Mouse (Mus musculus) kidney, postnatal 0 days (tissue): ENCODE measurements around the gene A630095N17Rik. TPM values are rescaled to one million over a fixed set of nuclear protein-coding genes. Genes with fewer than 3 reads are reported as not detected.

Experiments
- ATAC-seq: fragments of 200-750 bp; cut with Nextera tagmentation; replicated peaks from 2 replicates; pipeline ENCODE4 v1.8.0; 2017; ENCODE audit warnings: low read depth, moderate number of reproducible peaks, moderate TSS enrichment, moderate library complexity; ENCODE audit not compliant: low FRiP score
- DNase-seq: peaks from one replicate; pipeline ENCODE4 v3.0.0-alpha.2; 2016; ENCODE audit warnings: low spot score
- H3K27ac ChIP-seq: fragments of 300-500 bp; sonication (generic); 2 replicates; pipeline ENCODE4 v1.5.1; 2014; ENCODE audit warnings: mild to moderate bottlenecking
- H3K27me3 ChIP-seq: fragments of 300-500 bp; sonication (generic); 2 replicates; pipeline ENCODE4 v1.6.1; 2014; ENCODE audit warnings: low read length, mixed read lengths; ENCODE audit not compliant: insufficient read depth
- H3K36me3 ChIP-seq: fragments of 300-500 bp; sonication (generic); 2 replicates; pipeline ENCODE4 v1.6.1; 2014; ENCODE audit warnings: low read length, mixed read lengths; ENCODE audit not compliant: insufficient read depth
- H3K4me1 ChIP-seq: fragments of 300-500 bp; sonication (generic); replicated peaks from 2 replicates; pipeline ENCODE4 v1.6.1; 2014; ENCODE audit warnings: antibody characterized with exemption, low read length, mixed read lengths; ENCODE audit not compliant: insufficient read depth
- H3K4me2 ChIP-seq: fragments of 300-500 bp; sonication (generic); 2 replicates; pipeline ENCODE4 v1.6.1; 2014; ENCODE audit warnings: mild to moderate bottlenecking, low read length, moderate library complexity, mixed read lengths
- H3K4me3 ChIP-seq: fragments of 300-500 bp; sonication (generic); replicated peaks from 2 replicates; pipeline ENCODE4 v1.5.1; 2014; ENCODE audit warnings: low read depth, low read length
- H3K9ac ChIP-seq: fragments of 300-500 bp; sonication (generic); 2 replicates; pipeline ENCODE4 v1.6.1; 2014; ENCODE audit warnings: low read depth, low read length
- H3K9me3 ChIP-seq: fragments of 300-500 bp; sonication (generic); replicated peaks from 2 replicates; pipeline ENCODE4 v1.6.1; 2016; ENCODE audit warnings: low read length, inconsistent platforms, mixed read lengths
- CTCF ChIP-seq: IDR thresholded peaks from 2 replicates; pipeline ENCODE4 v1.5.1; 2016; ENCODE audit warnings: antibody characterized with exemption, low read depth, mild to moderate bottlenecking, moderate library complexity
- WGBS: fragments of 180-500 bp; shearing (Covaris S2); extraction: QIAGEN DNeasy Blood & Tissue Kit; methylation state at CpG from one replicate; pipeline ENCODE4 v1.1.7; 2014; 5-methylcytosine and 5-hydroxymethylcytosine counted together
- polyA plus RNA-seq: library from polyadenylated mRNA; unstranded; fragments of >200 nt; fragmentation: Nextera tagmentation; extraction: Ambion mirVana; gene quantifications from 2 replicates; pipeline ENCODE4 v1.2.1, GENCODE M21; 2015

Gene A630095N17Rik
- polyA plus RNA-seq, 1 experiment from 2014 or later: 0.18 TPM

GRCm38 (mm10) chr1:75211141-75211708, 20.7 kb downstream of the A630095N17Rik start:
- Histone ChIP-seq H3K4me1 (peaks cover 15% of the 10 kb centered on the region), H3K9me3 (no peaks in the 10 kb centered on the region), H3K27me3 (no peaks in the 10 kb centered on the region), H3K4me3 (peak overlapping the region; percentile 71), H3K4me2 (peak overlapping the region; percentile 92), H3K9ac (peak overlapping the region; percentile 87), H3K36me3 (peaks cover 28% of the 10 kb centered on the region), H3K27ac (peak overlapping the region; percentile 65; the same call in 1 of the 2 replicates)
- TF ChIP-seq CTCF: no peak
- ATAC-seq: no peak
- 12% methylated on average over 17 of the region's 17 CpGs for WGBS
- no peak for DNase-seq

GRCm38 (mm10) chr1:75210136-75211087, 21.5 kb downstream of the A630095N17Rik start, which contains the start of the genes Glb1l and Stk16:
Gene Glb1l (minus strand): TSS chr1:75210813.
Gene Stk16 (plus strand): TSS chr1:75210838.
- no peaks in the 10 kb centered on the region for H3K27me3 ChIP-seq
- peak within 1 kb of the TSS; percentile 86 for H3K27ac ChIP-seq
- peak within 1 kb of the TSS; percentile 87 for H3K9ac ChIP-seq
- 4% methylated on average over 42 of the region's 42 CpGs for WGBS
- no peaks in the 10 kb centered on the region for H3K9me3 ChIP-seq
- H3K4me3 ChIP-seq: peak within 1 kb of the TSS; percentile 71
- TF ChIP-seq CTCF: no peak
- peak; percentile 97 for DNase-seq
- ATAC-seq: peak; percentile 78
- H3K4me1 ChIP-seq: peaks cover 15% of the 10 kb centered on the region
- peaks cover 21% of the 10 kb centered on the region for H3K36me3 ChIP-seq
- H3K4me2 ChIP-seq: peak within 1 kb of the TSS; percentile 92

- Histone ChIP-seq H3K4me1 (peaks cover 15% of the 10 kb centered on the region), H3K9ac (peak overlapping the region; percentile 69), H3K4me2 (peak overlapping the region; percentile 92), H3K27me3 (no peaks in the 10 kb centered on the region), H3K36me3 (peaks cover 17% of the 10 kb centered on the region), H3K27ac (peak overlapping the region; percentile 86), H3K4me3 (peak overlapping the region; percentile 61), H3K9me3 (no peaks in the 10 kb centered on the region)
- DNase-seq (peak; percentile 84), ATAC-seq (peak; percentile 53)
- no peak for TF ChIP-seq CTCF
- WGBS: 6% methylated on average over 34 of the region's 34 CpGs
These were observed 22.8 kb downstream of the A630095N17Rik start for GRCm38 (mm10) chr1:75208967-75209678.

- no peak for DNase-seq
- TF ChIP-seq CTCF: no peak
- WGBS: 78% methylated on average over 1 of the region's 1 CpGs
- no peak overlapping the region for H3K27ac ChIP-seq
- H3K4me2 ChIP-seq: no peak overlapping the region
- H3K9ac ChIP-seq: no peak overlapping the region
- H3K27me3 ChIP-seq: no peaks in the 10 kb centered on the region
- peaks cover 34% of the 10 kb centered on the region for H3K36me3 ChIP-seq
- H3K4me3 ChIP-seq: no peak overlapping the region
- H3K9me3 ChIP-seq: no peaks in the 10 kb centered on the region
- no peaks in the 10 kb centered on the region for H3K4me1 ChIP-seq
- ATAC-seq: no peak
These were observed 30.7 kb downstream of the A630095N17Rik start for GRCm38 (mm10) chr1:75201236-75201635.

GRCm38 (mm10) chr1:75192452-75192851, 39.5 kb downstream of the A630095N17Rik start:
- H3K36me3 ChIP-seq: peaks cover 20% of the 10 kb centered on the region
- H3K27ac ChIP-seq: peak overlapping the region; percentile 93
- peaks cover 13% of the 10 kb centered on the region for H3K4me1 ChIP-seq
- DNase-seq (peak; percentile 33), ATAC-seq (no peak; the same call in 1 of the 2 replicates)
- H3K9ac ChIP-seq: peak overlapping the region; percentile 89
- peak overlapping the region; percentile 94 for H3K4me2 ChIP-seq
- no peaks in the 10 kb centered on the region for H3K9me3 ChIP-seq
- whole genome bisulfite sequencing: under 1% methylated on average over 19 of the region's 19 CpGs
- peak overlapping the region; percentile 92 for H3K4me3 ChIP-seq
- TF ChIP-seq CTCF: no peak
- H3K27me3 ChIP-seq: no peaks in the 10 kb centered on the region
